Mouse (Mus musculus) small intestine, adult 2 months (tissue): ENCODE data around the gene Gm42517. TPM values are rescaled to one million over a fixed set of nuclear protein-coding genes. Genes with fewer than 3 reads are reported as not detected.

ENCODE experiments used
- H3K27ac ChIP-seq: fragments of 200-500 bp; 2 replicates; pipeline ENCODE4 v1.5.1; 2012; ENCODE audit warnings: low read depth, low read length, control low read depth, inconsistent platforms; ENCODE audit not compliant: insufficient read depth
- H3K27me3 ChIP-seq: fragments of 200-500 bp; 2 replicates; pipeline ENCODE4 v1.6.1; 2012; ENCODE audit warnings: mild to moderate bottlenecking, moderate library complexity, low read length, inconsistent platforms; ENCODE audit not compliant: control insufficient read depth, insufficient read depth
- H3K36me3 ChIP-seq: fragments of 200-500 bp; 2 replicates; pipeline ENCODE4 v1.6.1; 2012; ENCODE audit warnings: mild to moderate bottlenecking, low read length, control low read depth, inconsistent platforms; ENCODE audit not compliant: control insufficient read depth, insufficient read depth
- H3K4me1 ChIP-seq: fragments of 200-500 bp; 2 replicates; pipeline ENCODE4 v1.6.1; 2012; ENCODE audit warnings: low read length, inconsistent platforms, mixed read lengths; ENCODE audit not compliant: control insufficient read depth, insufficient read depth, insufficient read length
- H3K4me3 ChIP-seq: fragments of 200-500 bp; 2 replicates; pipeline ENCODE4 v1.5.1; 2012; ENCODE audit warnings: low read depth, mild to moderate bottlenecking, control low read depth, inconsistent platforms, low read length, moderate library complexity
- CTCF ChIP-seq: fragments of 200-500 bp; IDR thresholded peaks from 2 replicates; pipeline ENCODE4 v1.5.1; 2012; ENCODE audit warnings: low read depth, mild to moderate bottlenecking, control low read depth, inconsistent platforms, low read length, moderate library complexity, mixed read lengths; ENCODE audit not compliant: insufficient replicate concordance, insufficient read length; ENCODE audit errors: extremely low read depth
- POLR2A ChIP-seq: fragments of 200-500 bp; IDR thresholded peaks from 2 replicates; pipeline ENCODE4 v1.6.1; 2012; ENCODE audit warnings: low read depth, mild to moderate bottlenecking, control low read depth, inconsistent platforms, low read length, moderate library complexity
- WGBS: fragments of 180-500 bp; shearing (Covaris S2); methylation state at CpG from one replicate; pipeline ENCODE4 v1.1.7; 2018; 5-methylcytosine and 5-hydroxymethylcytosine counted together
- polyA plus RNA-seq: library from polyadenylated mRNA; depleted of rRNA; stranded (reverse); fragments of >200 nt; gene quantifications from 2 replicates; pipeline ENCODE4 v1.2.3, GENCODE M21; 2012; rRNA removed

Gene Gm42517
- polyA plus RNA-seq, 1 experiment = 0.76 TPM

DNA sequence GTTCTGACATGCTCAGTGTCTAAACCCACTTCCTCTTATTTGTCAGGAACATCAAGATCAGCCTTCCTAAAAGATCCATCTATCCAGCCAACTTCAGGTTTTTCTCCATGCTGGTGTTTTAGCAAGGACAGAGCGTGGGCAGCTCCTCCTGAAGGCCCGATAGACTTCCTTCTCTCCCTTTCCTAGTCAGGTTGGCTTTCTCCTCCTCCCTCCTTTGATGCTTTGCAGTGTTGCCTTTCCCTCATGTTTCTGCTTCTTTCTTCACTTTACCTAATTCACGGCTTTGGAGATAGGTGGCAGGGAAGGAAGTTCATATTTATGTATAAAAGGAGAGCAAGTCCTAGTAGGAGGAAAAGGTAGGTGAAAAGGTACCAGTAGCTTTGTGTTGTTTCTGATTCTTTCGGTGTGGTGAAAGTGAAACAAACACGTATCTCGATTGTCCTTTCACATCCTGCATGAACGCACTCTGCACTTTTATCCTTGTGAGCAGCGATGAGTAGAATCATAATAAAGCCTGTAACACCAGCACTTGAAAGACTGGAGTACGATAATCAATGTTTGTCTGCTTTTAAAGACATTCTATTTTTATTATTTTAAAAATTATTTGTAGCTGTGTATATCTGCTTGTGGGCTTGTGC, 18.1 kb downstream of the Gm42517 start:
- TF ChIP-seq CTCF = no peak
- TF ChIP-seq POLR2A = no peak
- no peaks in the 10 kb centered on the region; the same call in 1 of the 2 replicates for H3K4me1 ChIP-seq
- peaks cover 11% of the 10 kb centered on the region for H3K36me3 ChIP-seq
- no peak overlapping the region for H3K4me3 ChIP-seq
- H3K27ac ChIP-seq = no peak overlapping the region
- 86% methylated on average over 9 of the region's 9 CpGs for WGBS
- H3K27me3 ChIP-seq = no peaks in the 10 kb centered on the region

DNA sequence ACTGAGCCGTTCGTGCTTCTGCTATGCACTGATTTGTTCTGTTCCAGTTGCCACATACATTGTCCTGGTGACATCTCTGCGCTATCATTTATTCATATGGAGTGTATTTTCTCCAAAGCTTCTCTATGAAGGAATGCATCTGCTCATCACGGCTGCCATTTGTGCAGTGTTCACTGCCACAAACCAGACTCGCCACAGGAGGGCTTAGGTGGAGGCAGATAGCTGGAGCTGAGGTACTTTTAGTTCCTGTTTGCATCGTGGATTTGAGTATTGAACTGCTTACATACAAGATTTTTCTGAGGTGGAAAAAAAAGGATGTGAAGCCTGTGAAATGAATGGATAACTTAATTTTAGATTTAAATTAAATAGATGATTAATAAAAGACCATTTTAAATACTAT, 19.9 kb downstream of the Gm42517 start:
- Histone ChIP-seq H3K27me3 (no peaks in the 10 kb centered on the region), H3K4me3 (no peak overlapping the region), H3K36me3 (peaks cover 14% of the 10 kb centered on the region), H3K27ac (no peak overlapping the region), H3K4me1 (no peaks in the 10 kb centered on the region; the same call in 1 of the 2 replicates)
- WGBS = 83% methylated on average over 6 of the region's 6 CpGs
- TF ChIP-seq POLR2A (no peak), CTCF (no peak)

DNA sequence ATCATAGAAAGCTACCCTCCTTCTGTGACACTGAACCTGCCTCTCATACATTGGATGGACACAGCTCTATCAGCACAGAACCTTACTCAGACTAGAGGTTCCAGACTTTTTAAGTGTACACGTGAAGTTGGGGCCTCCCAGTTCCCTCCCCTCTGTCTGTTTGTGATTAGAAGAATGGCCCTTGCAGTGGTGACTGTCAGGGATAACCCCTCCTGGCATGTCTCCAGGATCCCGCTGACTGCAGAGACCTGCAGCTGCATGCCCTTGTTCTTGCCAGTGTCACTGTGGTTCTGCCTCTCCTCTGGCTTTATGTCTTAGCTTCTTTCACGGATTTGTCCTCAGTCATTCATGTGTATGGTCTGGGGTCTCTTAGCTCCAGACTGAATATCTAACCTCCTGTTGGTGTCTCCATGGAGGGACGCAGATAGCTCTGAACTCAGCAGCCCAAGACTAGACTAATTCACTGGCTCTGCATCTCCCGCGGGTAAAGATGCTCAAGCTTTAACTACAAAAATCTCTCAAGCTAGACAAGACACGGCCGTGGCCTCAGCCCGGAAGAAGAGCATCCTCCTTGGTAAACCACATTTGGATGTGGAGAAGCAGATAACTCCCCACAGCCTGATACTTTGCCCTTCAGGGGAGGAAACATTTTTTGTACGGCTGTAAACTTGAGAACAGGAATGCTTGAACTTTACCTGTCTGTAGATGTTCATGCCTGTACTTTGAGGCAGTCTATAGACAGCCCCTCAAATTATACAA, 22.2 kb downstream of the Gm42517 start:
- H3K27ac ChIP-seq = no peak overlapping the region
- peaks cover 22% of the 10 kb centered on the region for H3K36me3 ChIP-seq
- WGBS = 84% methylated on average over 10 of the region's 10 CpGs

DNA sequence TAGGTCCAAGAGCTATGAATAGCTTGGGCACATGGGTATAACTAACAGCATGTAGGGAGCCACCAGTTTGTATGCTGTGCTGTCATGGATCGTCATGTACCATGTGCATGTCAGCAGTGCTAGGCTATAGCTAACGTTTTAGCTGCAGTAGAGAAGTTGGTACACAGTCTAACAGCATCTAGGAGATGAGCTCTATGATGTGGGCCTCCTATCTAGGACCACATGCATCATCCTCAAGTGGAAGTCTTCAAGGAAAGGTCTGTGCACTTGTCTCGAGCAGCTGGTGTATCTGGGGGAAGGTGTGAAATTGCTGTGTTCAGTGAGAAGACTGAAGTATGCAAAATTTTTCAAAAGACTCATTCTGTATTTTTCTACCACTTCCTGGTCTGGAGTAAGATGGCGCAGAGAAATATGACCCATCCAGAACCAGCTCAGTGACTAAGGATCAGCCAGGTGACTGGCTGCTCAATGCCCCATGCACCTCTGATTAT, 24.0 kb downstream of the Gm42517 start:
- H3K27me3 ChIP-seq = no peaks in the 10 kb centered on the region
- peaks cover 21% of the 10 kb centered on the region for H3K36me3 ChIP-seq
- no peaks in the 10 kb centered on the region for H3K4me1 ChIP-seq
- TF ChIP-seq CTCF (no peak), POLR2A (no peak)
- H3K27ac ChIP-seq = no peak overlapping the region
- no peak overlapping the region for H3K4me3 ChIP-seq
- whole genome bisulfite sequencing = 93% methylated on average over 4 of the region's 4 CpGs

More for the DNA sequence above, 22.2 kb downstream of the Gm42517 start:
- Histone ChIP-seq H3K4me1 (no peaks in the 10 kb centered on the region; the same call in 1 of the 2 replicates), H3K27me3 (no peaks in the 10 kb centered on the region), H3K4me3 (no peak overlapping the region)
- TF ChIP-seq CTCF (no peak), POLR2A (no peak)

DNA sequence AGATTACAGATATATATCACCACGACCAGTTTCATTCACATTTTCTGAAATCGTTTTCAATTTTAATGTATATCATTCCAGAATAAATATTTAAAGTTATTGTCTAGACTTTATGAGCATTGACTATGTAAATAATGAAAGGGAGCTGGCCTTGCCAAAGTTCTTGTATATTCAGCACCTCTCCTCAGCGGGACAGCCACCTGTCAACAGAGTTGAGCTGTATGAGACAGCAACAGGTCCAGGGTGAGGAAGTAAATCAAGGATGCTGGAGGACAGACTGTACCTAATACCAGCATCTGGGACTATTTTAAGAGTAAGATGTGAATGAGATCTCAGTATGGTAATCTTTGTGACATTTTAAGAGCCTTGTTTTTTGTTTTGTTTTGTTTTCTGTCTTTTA, 29.7 kb downstream of the Gm42517 start:
- no peaks in the 10 kb centered on the region for H3K27me3 ChIP-seq
- WGBS = 55% methylated on average over 3 of the region's 3 CpGs
- no peak overlapping the region for H3K27ac ChIP-seq

DNA sequence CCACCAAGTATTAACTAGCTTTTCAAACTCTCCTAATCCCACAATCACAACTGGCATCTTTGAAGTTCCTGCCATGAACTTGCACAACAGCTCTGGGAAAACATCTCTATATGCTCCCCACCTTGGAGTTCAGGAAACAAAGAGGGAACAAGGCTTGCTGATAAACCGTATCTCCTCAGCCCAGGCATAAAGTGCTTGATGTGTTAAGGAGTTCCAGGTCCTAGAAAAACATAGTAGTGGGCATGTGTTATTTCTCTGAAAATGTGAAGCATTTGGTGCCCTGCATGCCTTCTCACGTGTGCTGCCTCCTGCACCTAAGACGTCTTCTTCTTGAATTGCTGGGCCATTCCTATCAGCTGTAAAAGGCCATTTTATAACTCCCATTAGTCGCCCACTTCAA, 30.3 kb downstream of the Gm42517 start:
- TF ChIP-seq POLR2A (no peak), CTCF (no peak)
- no peak overlapping the region for H3K4me3 ChIP-seq

More for the DNA sequence above, 29.7 kb downstream of the Gm42517 start:
- H3K4me1 ChIP-seq = peaks cover 1% of the 10 kb centered on the region; the same call in 1 of the 2 replicates
- H3K36me3 ChIP-seq = peaks cover 24% of the 10 kb centered on the region
- no peak for TF ChIP-seq CTCF
- TF ChIP-seq POLR2A = no peak
- H3K4me3 ChIP-seq = no peak overlapping the region

DNA sequence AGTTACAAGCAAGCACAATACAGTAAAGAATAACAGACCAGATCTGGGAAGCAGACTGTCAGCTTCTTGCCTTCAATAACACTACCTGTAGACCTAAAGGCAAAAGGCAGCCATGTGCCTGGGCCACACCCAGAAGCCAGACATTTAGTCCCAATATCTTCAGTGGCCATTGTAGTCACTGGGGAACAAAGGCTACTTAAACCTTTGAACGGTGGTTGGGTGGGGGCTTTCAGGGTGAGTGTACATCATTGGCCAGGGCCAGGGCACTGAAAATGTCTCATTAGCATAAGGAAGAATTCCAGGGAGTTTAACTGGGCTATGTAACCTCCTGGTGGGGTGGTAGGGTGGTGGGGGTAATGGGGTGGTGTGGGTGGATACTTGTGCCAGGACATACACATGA, 36.7 kb downstream of the Gm42517 start:
- H3K36me3 ChIP-seq = peaks cover 22% of the 10 kb centered on the region
- H3K27ac ChIP-seq = no peak overlapping the region
- peaks cover 1% of the 10 kb centered on the region; the same call in 1 of the 2 replicates for H3K4me1 ChIP-seq
- 73% methylated on average over 1 of the region's 1 CpGs for WGBS
- no peaks in the 10 kb centered on the region for H3K27me3 ChIP-seq
- TF ChIP-seq POLR2A = no peak
- no peak overlapping the region for H3K4me3 ChIP-seq

More for the DNA sequence above, 30.3 kb downstream of the Gm42517 start:
- Histone ChIP-seq H3K27me3 (no peaks in the 10 kb centered on the region), H3K27ac (no peak overlapping the region), H3K4me1 (peaks cover 1% of the 10 kb centered on the region; the same call in 1 of the 2 replicates), H3K36me3 (peaks cover 25% of the 10 kb centered on the region)
- WGBS = 55% methylated on average over 4 of the region's 4 CpGs

Other genes with a start within 250 kb of the Gm42517 start
- gene Tmed5, start 235.3 kb downstream of the Gm42517 start, polyA plus RNA-seq = 31.5 and 33.9 TPM in 2 replicates
- not detected in 2 replicates for gene Ccdc18, start 235.0 kb downstream of the Gm42517 start, polyA plus RNA-seq
- 10.7 and 15.8 TPM in 2 replicates for gene Dr1, start 99.0 kb downstream of the Gm42517 start, polyA plus RNA-seq
- gene Pigg, start 55.3 kb downstream of the Gm42517 start, polyA plus RNA-seq = 2.5 and 4.7 TPM in 2 replicates
- gene Pde6b, start 20.5 kb upstream of the Gm42517 start, polyA plus RNA-seq = not detected in 2 replicates
- 29.0 and 35.2 TPM in 2 replicates for gene Atp5k, start 66.5 kb upstream of the Gm42517 start, polyA plus RNA-seq
- 4.0 and 12.8 TPM in 2 replicates for gene Mfsd7a, start 81.0 kb upstream of the Gm42517 start, polyA plus RNA-seq
- 3.3 and 5.1 TPM in 2 replicates for gene Pcgf3, start 93.3 kb upstream of the Gm42517 start, polyA plus RNA-seq
- gene Cplx1, start 182.1 kb upstream of the Gm42517 start, polyA plus RNA-seq = 0.25 and 0.29 TPM in 2 replicates